Mouse (Mus musculus) CD4-positive, CD25-positive, alpha-beta regulatory T cell, adult 4 months (primary cell): ENCODE data around the gene Aspg. TPM values are rescaled to one million over a fixed set of nuclear protein-coding genes. Genes with fewer than 3 reads are reported as not detected.

Source experiments
- ATAC-seq: one replicate; pipeline ENCODE4 v1.8.0; 2017
- polyA plus RNA-seq, 2 experiments: library from polyadenylated mRNA; unstranded; fragments of 100-300 nt; shearing (Covaris generic); gene quantifications; one replicate each; pipeline ENCODE4 v1.2.1; 2017

Gene Aspg
- polyA plus RNA-seq, 2 experiments from 2014 or later, result not detected

DNA sequence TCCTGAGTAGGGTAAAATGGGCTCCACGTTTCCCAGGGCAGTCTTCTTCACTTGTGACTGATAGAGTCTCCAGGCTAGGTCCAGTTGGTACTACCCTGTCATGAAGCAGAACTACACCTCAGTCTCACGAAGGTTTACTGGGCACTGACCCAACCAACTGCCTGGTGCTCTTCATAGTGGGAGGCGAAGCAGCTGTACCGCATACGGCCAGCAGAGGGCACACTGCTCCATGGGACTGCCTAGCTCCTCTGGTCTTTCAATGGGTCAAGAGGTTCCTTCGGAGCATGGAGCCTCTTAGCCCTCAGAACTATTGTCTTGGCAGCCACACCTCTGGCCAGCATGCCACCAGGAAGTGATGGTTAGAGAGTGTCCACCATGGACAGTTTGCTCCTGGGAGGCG is 7.2 kb downstream of the Aspg start:
- peak; percentile 56 for ATAC-seq

DNA sequence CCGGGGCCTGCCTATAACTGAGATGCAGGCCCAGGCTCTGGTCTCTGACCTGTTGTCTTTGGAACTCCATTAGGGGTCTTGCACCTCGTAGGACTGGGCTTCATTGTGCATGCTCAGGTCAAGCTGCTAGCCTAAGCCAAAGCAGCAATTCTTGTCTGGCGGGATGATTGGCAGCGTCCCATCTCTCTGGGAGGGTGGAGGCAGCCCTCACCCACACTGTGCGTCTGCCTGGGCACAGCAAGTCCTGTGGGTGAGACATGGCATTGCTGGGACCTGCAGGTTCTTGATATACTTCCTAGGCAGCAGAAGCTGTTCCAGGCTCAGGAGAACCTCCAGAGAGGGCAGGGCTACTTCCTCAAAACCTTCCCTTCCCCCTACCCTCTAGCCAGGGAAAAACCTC is 10.5 kb downstream of the Aspg start:
- no peak for ATAC-seq

DNA sequence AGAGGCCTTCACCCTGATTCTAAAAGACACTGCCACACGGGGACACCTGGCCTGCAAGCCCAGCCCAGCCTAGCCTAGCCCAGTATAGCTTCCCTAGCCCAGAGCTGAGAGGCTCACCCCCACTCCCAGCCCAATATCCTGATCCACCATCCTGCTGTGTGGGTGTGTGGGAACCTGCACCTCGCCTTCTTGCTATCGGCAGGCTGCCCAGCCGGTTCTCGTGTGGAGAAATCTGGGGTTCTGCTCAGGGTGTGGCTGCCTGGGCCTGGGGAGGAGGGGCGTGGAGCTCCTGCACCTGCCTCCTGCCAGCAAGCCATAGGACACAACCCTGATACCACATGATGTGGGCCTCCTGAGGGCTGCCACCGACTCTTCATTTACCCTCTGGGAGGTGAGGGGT is 11.2 kb downstream of the Aspg start:
- ATAC-seq, result no peak

DNA sequence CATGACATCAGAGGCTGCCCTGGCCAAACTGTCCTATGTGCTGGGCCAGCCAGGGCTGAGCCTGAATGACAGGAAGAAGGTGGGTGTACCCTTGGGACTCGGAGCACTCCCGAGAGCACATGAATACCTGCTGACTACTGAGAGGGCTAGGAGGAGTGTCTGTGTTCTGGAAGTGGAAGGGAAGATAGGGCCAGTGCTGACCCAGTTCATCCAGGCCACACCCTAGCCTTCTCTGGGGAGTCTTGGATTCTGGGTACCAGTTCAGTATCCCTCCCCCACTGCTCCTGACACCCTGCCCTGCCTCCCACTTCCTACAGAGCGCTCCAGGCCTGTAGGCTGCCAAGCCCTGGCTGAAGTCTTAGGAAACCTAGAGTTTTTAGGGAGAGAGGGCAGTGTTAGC is 14.7 kb downstream of the Aspg start:
- ATAC-seq, result no peak

DNA sequence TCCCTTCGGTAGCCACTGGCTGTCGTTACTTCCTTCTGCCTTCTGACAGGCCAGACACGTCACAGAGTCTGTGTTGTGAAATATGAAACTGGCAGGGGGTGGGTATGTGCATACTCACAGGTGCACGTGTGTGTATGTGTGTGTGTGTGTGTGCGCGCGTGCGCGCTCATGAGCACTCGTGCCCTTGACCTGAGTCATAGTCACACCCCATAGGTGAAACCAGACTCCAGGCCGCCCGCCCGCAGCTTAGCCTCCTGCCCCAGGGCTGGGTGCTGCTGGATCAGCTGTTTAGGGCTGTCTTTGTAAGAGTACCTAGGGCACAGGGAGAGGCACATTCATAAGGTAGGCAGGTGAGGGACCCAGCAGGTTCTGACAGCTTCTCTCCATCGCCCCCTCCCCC is 19.4 kb downstream of the Aspg start:
- ATAC-seq, result no peak

DNA sequence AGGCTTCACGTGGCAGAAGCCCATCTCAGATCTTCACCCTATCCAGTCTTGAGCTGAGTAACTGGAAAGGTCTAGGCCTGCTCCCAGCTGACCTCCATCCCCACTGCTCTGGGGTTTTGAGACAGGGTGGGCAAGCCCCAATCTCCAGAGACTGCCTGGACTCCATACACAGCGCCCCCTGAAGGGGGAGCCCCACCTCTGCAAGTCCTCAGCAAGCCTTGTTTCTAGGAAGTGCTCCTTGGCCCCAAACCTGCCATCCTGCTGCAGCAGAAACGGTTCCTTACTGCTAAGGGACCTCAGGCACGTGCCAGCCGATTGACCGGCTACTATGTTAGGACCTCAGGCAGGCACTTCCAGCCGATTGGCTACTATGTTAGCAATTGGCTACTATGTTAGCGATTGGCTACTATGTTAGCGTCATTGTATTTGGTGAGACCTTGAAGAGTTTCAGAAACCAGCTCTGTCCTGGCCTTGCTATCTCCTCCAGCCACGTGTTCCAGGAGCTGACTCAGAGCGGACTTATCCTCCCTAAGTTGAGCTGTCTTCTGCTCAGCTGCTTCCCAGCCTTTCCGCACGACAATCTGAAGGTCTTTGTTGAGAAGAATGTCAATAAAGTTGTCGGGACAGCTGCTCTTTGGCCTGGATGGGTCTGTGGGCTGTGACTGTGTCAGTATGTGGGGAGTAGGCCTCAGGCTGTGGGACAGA is 20.6 kb downstream of the Aspg start:
- no peak for ATAC-seq

DNA sequence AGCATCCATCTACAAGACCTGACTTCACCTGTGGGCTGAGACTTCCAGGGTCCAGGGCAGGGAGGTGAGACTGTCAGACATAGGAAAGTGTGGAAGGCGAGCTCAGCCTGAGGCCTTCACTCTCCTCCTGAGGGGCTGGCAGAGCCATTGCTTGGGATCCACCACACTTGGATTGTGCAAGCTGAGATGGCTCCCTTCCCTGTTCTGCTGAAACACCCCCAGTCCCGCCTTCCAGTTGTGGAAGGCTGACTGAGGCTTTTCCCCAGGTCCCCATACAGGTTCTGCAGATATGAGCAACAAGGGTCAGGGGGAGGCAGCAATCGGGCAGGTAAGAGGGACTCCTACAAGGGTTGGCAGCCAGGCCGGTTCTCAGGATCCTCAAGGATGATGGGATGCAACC is 22.0 kb downstream of the Aspg start:
- no peak for ATAC-seq

DNA sequence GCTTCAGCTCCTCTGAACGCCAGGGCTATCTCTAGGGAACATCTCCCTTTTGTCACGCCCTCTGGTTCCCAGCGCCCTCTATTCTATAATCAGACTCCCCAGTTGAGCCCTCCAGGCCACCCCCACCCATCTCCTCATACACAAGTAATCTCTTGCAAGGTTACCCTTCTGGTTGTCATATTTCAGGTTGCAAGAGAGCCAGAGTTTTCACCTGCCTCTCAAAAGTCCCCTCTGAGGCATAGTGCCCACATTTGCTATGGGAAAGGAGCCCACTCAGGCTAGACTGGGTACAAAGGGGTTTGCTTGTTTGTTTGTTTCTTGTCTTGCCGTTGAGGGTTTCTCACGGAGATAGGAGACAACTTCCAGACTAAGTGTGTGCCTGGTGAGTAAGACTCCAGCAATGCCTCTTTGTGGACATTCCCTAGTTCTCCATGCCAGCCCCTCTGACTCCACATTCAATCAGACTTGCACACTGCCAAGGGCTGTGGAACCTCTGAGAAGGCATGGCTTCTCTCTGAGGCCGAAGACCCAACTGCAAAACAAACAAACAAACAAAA is 22.9 kb downstream of the Aspg start:
- ATAC-seq, result no peak

DNA sequence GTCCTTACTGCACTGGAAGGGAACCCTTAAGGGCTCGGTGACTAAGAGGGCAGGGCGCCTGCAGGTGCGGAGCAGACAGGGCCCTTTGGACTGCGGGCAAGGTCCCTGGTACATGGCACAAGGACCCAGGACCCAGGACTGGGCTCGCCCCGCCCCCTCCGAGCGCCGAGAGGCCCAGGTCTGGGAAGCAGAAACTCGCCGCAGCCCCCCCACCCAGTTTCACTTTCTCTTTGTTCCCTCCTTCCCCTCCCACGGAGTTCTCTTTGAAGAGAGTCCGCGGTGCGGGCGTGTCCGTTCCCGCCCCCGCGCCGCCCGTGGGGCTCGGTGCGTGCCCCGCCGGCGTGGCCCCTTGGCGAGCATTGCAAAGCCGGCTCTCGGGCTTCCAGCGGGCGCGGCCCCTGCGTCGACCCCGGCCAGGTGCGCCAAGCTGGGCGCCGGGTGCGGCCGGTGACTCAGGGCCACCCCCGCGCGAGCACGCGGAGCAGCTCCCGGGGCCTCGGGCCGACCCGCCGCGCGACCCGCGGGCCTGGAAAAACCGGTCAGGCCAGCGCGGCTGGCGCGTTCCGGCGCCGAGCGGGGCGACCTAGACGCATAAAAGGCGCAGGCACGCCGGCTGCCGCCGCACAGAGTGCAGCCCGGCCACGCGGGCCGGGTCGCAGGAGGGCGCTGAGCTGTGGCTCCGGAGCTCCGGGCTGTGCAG is 23.8 kb downstream of the Aspg start:
- peak; percentile 85 for ATAC-seq

DNA sequence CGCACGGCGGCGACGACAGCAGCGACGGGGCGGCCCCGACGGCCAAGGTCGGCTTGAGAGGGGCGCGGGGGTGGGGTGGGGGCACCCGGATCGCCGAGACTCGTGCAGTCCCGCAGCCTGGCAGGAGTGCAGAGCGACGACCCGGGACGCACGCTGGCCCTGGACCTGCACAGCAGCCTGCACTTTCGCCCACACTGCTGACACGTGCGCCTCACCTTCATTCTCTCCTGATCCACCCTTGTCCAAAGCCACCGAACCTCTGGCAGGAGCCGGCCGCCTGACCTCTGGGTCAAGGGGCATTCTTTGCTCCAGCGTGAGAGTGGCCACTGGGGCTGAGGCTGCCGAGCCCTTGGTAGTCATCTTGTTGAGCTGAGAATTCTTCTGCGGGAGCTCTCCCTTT is 24.5 kb downstream of the Aspg start:
- ATAC-seq, result no peak

DNA sequence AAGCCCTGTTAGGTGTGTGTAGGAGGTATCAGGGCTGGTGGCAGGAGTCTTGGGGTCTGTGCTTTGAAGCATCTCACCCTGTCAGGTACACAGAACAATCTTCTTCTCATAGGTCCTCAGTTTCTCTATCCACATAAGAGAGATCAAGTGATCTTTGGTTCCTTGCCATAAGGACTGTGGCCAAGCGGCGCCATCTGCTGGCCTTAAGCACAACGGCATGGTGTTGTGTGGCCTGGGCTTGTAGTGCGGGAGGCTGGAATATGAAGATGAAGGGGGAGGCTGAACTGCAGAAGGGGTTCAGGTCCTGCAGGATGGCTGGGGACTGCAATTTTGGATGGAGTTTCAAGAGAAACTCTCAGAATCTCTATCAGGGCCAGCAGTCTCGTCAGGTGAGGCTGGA is 33.8 kb downstream of the Aspg start:
- peak; percentile 74 for ATAC-seq

DNA sequence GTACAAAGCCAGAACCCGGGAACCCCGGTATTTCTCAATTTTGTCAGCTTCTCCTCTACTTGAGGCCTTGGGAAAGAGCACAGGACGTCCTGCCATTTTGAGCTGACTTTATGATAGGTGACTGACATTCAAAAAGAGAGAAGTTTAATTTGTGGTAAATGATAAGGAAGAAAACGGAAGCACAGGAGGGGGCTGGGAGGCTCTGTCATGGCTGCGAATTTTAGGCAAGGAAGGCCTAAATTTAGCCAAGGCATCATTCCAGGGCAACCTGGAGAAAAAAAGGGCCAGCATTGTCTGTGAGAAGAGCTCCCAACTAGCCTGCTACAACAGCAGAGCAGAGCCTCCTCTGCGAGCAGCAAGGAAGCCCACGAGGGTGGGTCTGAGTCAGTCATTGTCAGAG is 34.3 kb downstream of the Aspg start:
- ATAC-seq, result no peak

DNA sequence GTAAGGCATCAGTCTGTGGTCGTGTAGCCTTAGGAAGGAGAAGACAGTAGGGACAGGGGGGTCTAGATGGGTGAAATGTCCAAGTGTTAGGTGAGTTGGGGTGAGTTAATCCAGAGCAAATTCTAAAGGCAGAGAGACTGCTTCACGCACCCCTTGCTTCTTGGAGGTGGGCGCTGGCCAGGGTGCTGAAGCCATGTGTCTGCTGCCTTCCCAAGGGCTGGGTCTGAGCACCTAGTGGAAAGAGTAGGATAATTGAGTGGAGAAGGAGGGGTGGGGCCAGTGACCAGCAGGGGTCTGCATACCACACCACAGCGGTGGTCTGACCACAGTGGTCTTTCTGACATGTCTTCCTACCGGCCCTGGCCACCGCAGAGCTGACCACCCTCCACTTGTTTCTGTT is 34.8 kb downstream of the Aspg start:
- ATAC-seq, result no peak

DNA sequence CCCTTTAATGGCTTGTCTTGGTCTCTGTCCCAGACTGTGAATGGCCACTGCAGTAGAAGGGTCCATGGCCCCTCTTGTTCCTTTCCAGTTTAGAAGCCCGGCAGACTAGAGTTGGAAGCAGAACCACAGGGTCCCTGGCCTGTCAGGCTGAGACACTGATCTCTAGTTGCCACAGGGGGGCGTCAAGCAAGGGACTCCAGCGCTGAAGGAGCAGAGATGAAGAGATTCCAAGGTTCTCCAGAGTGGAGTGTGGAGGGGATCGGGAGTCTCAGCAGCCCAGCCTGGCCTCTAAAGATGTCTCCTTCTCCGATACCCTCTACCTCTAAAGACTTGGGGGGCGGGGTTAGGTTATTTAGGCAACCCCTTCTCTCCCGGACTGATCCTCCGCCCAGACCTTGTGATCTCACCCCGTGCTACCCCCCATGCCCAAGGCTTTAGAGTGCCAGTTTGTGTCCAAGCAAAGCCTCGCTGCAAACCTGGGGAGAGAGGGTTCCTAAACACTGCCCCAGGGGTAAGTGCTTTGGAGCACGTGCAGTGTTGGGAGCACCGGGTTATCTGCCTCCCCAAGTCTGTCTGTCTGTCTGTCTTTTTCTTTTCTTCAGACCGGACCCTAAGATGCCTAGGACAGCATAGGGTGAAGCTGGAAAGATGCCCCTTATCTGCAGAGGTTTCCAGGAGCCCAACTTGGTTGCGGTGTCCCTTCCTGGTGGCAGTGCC is 36.8 kb downstream of the Aspg start:
- ATAC-seq, result no peak

DNA sequence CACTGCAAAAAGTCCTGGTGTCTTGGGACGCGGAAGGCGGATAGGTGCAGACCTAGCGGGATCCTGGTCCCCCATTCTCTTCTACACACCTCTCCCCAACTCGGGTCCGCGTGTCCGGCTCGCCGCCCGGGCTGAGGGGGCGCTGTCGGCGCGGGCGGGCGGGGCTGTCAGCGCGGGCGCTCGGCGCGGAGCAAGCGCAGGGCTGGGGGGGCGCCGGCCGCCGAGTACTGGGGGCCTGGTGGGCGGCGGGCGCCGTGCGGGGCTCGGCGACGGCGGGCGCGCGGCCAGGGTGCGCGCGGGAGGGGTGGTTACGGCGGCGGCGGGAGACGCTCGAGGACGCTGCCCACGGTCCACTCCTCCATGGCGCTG is 37.3 kb downstream of the Aspg start:
- ATAC-seq, result no peak

DNA sequence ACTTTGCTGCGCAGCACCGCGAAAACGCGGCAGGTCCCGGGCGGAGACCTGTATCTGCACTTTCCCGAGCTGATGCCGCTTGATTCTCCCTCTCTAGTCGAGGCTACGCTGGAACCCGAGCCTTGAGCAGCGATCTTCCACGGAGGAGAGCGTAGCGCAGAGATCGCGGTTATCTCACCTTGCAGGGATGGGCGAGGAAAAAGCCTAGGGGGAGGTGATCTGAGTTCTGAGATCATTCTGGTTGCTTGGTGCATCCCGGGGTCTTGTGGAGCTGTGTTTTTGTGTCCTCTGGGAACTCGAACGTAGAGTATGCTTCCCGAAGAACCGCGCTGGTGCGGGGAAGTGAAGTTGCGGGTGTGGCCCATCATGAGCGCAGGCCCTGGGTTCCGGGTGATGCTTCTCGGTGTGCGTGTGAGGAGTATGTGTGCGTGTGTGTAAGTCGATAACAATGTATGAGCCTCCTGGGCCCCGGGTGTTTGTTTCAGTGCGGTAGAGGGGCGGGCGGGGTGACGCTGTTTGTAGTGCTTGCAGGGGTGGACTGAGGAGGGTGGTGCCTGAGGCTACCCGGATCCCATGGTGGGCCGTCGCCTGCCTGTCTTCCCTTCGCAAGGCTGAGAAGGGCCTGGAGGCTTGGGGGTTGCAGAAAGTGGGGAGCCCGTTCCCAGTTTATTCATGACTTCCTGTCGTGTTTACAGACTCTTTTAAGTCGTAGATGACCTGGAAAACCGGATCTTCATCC is 38.1 kb downstream of the Aspg start:
- no peak for ATAC-seq

DNA sequence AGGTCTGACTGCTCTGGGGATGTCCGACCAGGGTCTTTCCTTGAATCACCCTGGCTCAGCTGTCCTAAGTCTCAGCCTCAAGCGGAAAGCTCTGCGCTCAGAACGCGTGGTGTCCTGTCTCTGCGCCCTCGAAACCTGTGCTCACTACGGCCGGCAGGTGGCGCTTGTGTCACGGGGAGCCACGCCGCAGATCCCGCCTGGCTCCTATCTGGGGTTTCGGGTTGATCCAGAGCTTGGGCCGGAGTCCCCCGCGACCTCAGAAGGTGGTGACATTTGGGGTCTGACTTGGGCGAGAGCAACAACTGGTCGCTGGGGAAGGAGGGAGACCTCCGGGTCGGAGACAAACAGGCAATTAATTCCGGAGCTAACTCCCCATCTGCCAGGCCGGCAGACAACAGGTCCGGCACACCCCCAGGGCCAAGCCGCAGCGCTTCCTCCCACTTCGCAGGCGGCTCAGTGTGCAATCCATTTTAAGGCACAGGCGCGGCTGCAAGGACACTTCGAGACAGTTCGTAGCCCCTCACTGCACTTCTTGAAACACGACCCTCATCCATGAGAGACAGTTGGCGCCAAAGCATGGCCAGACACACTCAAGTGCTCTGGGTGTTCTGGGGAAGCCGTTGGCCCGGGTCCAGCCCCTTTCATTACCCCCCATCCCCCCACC is 38.9 kb downstream of the Aspg start:
- peak; percentile 68 for ATAC-seq

DNA sequence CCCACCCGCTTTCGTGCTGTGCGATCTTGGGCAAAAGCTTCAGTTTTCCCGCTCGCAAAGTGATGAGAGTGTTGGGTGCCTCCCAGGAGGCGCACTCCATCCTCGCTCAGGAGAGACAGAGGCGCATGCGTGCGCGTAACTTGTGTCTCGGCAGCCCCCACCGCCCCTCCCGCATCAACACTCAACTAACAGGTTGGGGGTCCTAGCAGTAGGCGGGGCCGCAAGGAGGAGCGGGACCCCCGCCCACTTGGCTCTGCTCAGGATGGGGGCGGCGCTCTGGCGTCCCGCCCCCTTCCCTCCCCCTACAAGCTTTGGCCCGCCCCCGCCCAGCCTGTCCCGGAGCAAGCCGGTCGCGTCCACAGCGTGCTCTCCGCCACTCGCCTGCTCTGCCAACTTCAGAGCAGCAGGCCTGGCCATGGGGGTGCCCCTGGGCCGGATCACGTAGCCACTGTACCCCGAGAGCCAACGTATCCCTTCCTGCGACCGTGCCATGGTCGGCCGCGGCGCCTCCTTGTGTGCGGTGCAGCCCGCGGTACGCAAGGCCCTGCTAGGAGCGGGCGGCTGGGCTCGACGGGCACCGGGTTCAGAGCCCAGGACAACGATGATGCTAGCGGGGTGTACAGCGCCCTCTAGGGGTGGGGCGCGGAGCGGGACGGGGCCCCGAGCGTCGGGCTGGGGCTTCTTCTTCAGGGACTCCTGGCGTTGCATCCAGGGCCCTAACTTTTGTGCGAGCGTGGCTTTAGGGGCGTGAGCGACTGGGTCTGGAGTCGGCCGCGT is 39.6 kb downstream of the Aspg start, which contains the start of gene Kif26a:
Kif26a (plus strand) TSS at position 334 of the 777 bp plus-strand sequence.
- peak; percentile 43 for ATAC-seq

DNA sequence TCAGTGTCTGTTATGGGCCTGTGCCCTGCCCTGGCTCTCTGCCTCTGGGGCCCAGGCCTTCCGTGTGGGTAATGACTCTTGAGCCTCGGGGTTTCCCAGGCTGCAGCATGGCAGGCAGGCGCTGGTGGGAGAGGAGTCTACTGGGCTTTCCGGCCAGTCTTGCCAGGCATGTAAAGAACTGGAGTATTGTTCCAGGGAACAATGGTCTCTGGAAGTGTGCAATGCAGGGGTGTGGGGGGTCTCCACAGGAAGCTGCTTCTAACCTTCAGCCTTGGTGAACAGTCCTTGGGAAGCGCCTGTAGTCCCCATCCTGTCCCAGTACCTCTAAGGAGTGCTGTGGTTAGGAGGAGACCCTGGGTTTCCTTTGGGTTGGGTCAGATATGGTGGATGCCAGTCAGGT is 40.9 kb downstream of the Aspg start:
- no peak for ATAC-seq

DNA sequence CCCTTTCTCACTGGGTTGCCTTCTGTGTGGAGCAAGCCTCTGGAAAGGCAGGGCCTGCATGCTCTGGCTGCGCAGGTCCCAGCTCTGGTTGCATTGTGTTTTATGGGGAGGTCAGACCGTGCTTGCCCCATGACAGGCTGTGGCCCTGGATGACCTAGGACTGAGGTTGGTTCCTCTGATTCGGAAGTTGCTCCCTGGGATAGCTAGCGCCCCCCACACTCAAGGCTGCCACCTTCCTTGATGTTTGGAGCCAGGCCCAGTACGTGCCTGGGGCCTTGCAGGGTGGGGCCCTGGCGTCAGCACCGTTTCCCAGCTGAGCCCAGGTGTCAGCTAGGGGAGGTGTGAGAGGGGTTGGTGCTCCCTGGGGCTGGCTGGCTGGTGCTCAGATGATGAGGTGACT is 43.5 kb downstream of the Aspg start:
- ATAC-seq, result no peak

DNA sequence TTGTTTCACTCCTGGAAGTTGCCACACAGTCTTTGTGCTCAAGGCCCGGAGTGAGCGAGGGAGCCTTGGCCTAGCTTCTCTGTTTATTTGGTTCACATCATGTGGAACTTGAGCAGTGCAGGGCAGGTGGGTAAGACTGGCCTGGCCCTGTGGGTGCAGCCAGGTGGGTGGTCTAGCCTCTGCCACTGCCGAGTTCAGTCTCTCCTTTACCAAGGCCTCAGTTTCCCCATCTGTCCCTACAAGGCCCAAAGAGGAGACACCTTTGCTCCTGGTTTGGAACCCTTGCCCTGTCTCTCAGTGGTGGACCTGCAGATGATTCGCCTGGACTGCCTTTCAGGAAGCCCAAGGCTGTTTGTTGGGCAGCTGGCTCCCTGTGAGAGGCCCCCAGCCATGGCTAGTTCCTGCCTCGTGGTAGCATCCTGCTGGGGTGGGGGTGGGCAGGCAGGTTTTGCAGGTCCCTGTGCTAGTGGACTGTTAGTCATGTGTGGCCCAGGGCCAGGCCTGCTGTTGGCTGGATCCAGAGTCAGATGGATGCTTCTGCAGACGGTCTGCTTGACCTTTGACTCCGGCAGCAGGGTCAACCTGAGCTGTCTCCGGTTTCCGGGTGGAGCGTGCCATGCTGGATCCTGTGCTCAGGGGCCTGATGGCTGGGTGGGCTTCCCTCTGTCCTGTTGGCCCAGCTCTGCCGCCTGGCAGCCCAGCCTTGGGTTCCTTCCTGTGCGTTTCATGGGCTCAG is 44.9 kb downstream of the Aspg start:
- ATAC-seq, result no peak
